Mouse (Mus musculus) urinary bladder, postnatal 14 days (tissue): Measurements from ENCODE around the gene Praf2.

ENCODE experiments used
- DNase-seq: peaks from one replicate; pipeline ENCODE4 v3.0.0; 2021; ENCODE audit warnings: low spot score

Praf2 gene

GRCm38 (mm10) chrX:7778450-7779244 lies 50.4 kb downstream of the Praf2 start:
- DNase-seq = no peak

- DNase-seq = no peak
These were observed 51.1 kb downstream of the Praf2 start for GRCm38 (mm10) chrX:7779294-7779693.
